Mouse (Mus musculus) ES-Bruce4 (cell line): ENCODE data around the gene Foxk1. TPM values are rescaled to one million over a fixed set of nuclear protein-coding genes. Genes with fewer than 3 reads are reported as not detected.
A peak's percentile ranks its signal among the peaks of the same experiment; 100 is the strongest.

Source experiments
- H3K27ac ChIP-seq: 2 replicates; pipeline ENCODE4 v1.5.1; 2012; ENCODE audit warnings: low read length, inconsistent platforms; ENCODE audit not compliant: insufficient read depth
- H3K27me3 ChIP-seq: 2 replicates; pipeline ENCODE4 v1.6.1; 2012; ENCODE audit warnings: mild to moderate bottlenecking, low read length, inconsistent platforms; ENCODE audit not compliant: control insufficient read depth, poor library complexity, insufficient read depth, severe bottlenecking
- H3K36me3 ChIP-seq: 2 replicates; pipeline ENCODE4 v1.6.1; 2012; ENCODE audit warnings: inconsistent platforms, mild to moderate bottlenecking, low read length, moderate library complexity; ENCODE audit not compliant: control insufficient read depth, poor library complexity, insufficient read depth, severe bottlenecking
- H3K4me1 ChIP-seq: one replicate; pipeline ENCODE4 v1.8.1; 2011; ENCODE audit warnings: low read length; ENCODE audit not compliant: control insufficient read depth, insufficient read depth
- H3K4me3 ChIP-seq: 2 replicates; pipeline ENCODE4 v1.5.1; 2011; ENCODE audit warnings: low read depth, mild to moderate bottlenecking, low read length
- H3K9ac ChIP-seq: 2 replicates; pipeline ENCODE4 v1.6.1; 2012; ENCODE audit warnings: low read depth, mild to moderate bottlenecking, inconsistent platforms; ENCODE audit not compliant: poor library complexity, severe bottlenecking
- H3K9me3 ChIP-seq: replicated peaks from 2 replicates; pipeline ENCODE4 v1.6.1; 2012; ENCODE audit warnings: mild to moderate bottlenecking, low read length, inconsistent platforms; ENCODE audit not compliant: control insufficient read depth, poor library complexity, insufficient read depth, severe bottlenecking
- CTCF ChIP-seq: IDR thresholded peaks from one replicate; pipeline ENCODE4 v1.8.1; 2011; ENCODE audit warnings: low read depth, low read length
- EP300 ChIP-seq: IDR thresholded peaks from 2 replicates; pipeline ENCODE4 v1.6.1; 2011; ENCODE audit warnings: low read depth, low read length; ENCODE audit not compliant: insufficient read depth
- POLR2A ChIP-seq: IDR thresholded peaks from one replicate; pipeline ENCODE4 v1.8.1; 2011; ENCODE audit warnings: low read length; ENCODE audit not compliant: insufficient read depth
- polyA plus RNA-seq: library from polyadenylated mRNA; stranded (reverse); fragments of >200 nt; gene quantifications from 2 replicates; pipeline ENCODE4 v1.2.4, GENCODE M21; 2011; ENCODE audit warnings: low read depth; ENCODE audit not compliant: missing spikeins, insufficient read depth, insufficient read length

The Foxk1 gene
- polyA plus RNA-seq, result 17.7 and 18.6 TPM in 2 replicates

GRCm38 (mm10) chr5:142400981-142401640, at the start of gene Foxk1:
Gene Foxk1 (plus strand): TSS chr5:142401497.
- no peaks in the 10 kb centered on the region for H3K36me3 ChIP-seq
- H3K4me3 ChIP-seq, result peak within 1 kb of the TSS; percentile 88
- no peaks in the 10 kb centered on the region for H3K9me3 ChIP-seq
- H3K27me3 ChIP-seq, result no peaks in the 10 kb centered on the region
- peaks cover 1% of the 10 kb centered on the region for H3K4me1 ChIP-seq
- no peak for TF ChIP-seq POLR2A
- TF ChIP-seq CTCF, result no peak
- TF ChIP-seq EP300, result no peak
- no peak within 1 kb of the TSS for H3K27ac ChIP-seq
- H3K9ac ChIP-seq, result peak within 1 kb of the TSS; percentile 87

- Histone ChIP-seq H3K4me3 (no peak overlapping the region), H3K27me3 (no peaks in the 10 kb centered on the region), H3K9me3 (no peaks in the 10 kb centered on the region), H3K4me1 (no peaks in the 10 kb centered on the region), H3K27ac (no peak overlapping the region), H3K9ac (no peak overlapping the region), H3K36me3 (no peaks in the 10 kb centered on the region)
- no peak for TF ChIP-seq EP300
- TF ChIP-seq CTCF, result no peak
- TF ChIP-seq POLR2A, result no peak
These were observed 48.9 kb upstream of the Foxk1 start for GRCm38 (mm10) chr5:142352336-142352892.

GRCm38 (mm10) chr5:142355144-142355543, 46.2 kb upstream of the Foxk1 start:
- H3K4me3 ChIP-seq, result no peak overlapping the region
- H3K27ac ChIP-seq, result no peak overlapping the region
- H3K36me3 ChIP-seq, result no peaks in the 10 kb centered on the region
- H3K9me3 ChIP-seq, result no peaks in the 10 kb centered on the region
- TF ChIP-seq EP300 (no peak), CTCF (no peak), POLR2A (no peak)
- H3K27me3 ChIP-seq, result no peaks in the 10 kb centered on the region
- peaks cover 2% of the 10 kb centered on the region for H3K4me1 ChIP-seq
- H3K9ac ChIP-seq, result no peak overlapping the region

- Histone ChIP-seq H3K4me3 (no peak overlapping the region), H3K27me3 (no peaks in the 10 kb centered on the region), H3K4me1 (peaks cover 2% of the 10 kb centered on the region), H3K9ac (no peak overlapping the region), H3K9me3 (no peaks in the 10 kb centered on the region), H3K36me3 (no peaks in the 10 kb centered on the region), H3K27ac (no peak overlapping the region)
- TF ChIP-seq POLR2A (no peak), EP300 (no peak), CTCF (no peak)
These were observed 40.1 kb upstream of the Foxk1 start for GRCm38 (mm10) chr5:142361166-142361565.

- no peak overlapping the region for H3K4me3 ChIP-seq
- H3K9me3 ChIP-seq, result no peaks in the 10 kb centered on the region
- no peak overlapping the region for H3K9ac ChIP-seq
- no peaks in the 10 kb centered on the region for H3K27me3 ChIP-seq
- H3K36me3 ChIP-seq, result no peaks in the 10 kb centered on the region
- H3K27ac ChIP-seq, result no peak overlapping the region
- H3K4me1 ChIP-seq, result no peaks in the 10 kb centered on the region
- TF ChIP-seq CTCF (no peak), POLR2A (no peak), EP300 (no peak)
These were observed 38.4 kb upstream of the Foxk1 start for GRCm38 (mm10) chr5:142362894-142363293.

GRCm38 (mm10) chr5:142364095-142364494, 37.2 kb upstream of the Foxk1 start:
- no peak overlapping the region for H3K27ac ChIP-seq

More at GRCm38 (mm10) chr5:142364095-142364494, 37.2 kb upstream of the Foxk1 start:
- Histone ChIP-seq H3K4me1 (no peaks in the 10 kb centered on the region), H3K36me3 (no peaks in the 10 kb centered on the region), H3K27me3 (no peaks in the 10 kb centered on the region), H3K9me3 (no peaks in the 10 kb centered on the region), H3K9ac (no peak overlapping the region), H3K4me3 (no peak overlapping the region)
- TF ChIP-seq POLR2A (no peak), EP300 (no peak), CTCF (no peak)
